Mouse (Mus musculus) erythroblast, embryonic 14.5 days (primary cell): ENCODE data around the gene Vti1a.

ENCODE experiments used
- GATA1 ChIP-seq: IDR thresholded peaks from 2 replicates; pipeline ENCODE4 v1.6.1; 2012; ENCODE audit warnings: low read length, inconsistent platforms, mixed read lengths
- TAL1 ChIP-seq: IDR thresholded peaks from 3 replicates; pipeline ENCODE4 v1.6.1; 2012; ENCODE audit warnings: low read length, inconsistent platforms, mixed read lengths

GRCm38 (mm10) chr19:55596804-55597203 is 280.7 kb downstream of the Vti1a start:
- TF ChIP-seq GATA1 = no peak
- no peak for TF ChIP-seq TAL1
